Mouse (Mus musculus): ENCODE measurements around the gene Pygb.

The Pygb gene

DNA sequence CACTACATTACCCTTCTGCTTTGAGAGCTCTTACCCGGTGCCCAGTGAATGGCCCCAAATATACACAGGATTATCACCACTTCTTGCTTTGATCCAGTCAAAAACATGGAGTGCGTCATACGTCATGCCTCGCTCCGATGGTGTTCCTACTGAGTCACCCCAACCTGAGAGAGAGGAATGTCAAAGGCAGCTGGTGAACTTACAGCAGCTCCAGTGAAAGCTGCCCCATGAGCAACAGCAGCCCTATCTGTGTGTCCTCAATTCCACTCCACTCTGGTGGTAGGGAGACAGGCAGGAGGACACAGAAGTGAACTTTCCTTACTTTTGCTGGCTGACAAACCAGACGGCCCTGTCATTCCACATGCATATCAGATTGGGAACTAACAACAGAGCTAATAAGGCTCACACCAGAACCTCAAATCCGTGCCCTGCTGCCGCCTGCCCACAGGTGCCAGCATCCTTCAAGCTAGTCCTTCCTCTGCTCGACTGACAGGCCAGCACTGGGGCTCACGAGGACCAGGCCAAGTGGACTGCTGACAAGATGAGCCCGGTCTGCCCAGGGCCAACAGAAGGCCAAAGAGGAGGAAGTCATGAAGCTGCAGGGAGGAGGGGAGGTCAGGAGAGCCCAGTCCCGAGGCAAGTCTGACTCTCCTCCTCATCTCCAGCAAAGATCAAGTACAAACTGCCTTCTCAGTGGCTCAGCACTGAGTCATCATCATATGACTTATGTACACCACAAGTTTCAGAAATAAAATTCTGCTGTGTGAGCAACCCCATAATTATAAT is 53.3 kb downstream of the Pygb start:
- in situ Hi-C loops (cut with MboI, MseI) = no loop called here

DNA sequence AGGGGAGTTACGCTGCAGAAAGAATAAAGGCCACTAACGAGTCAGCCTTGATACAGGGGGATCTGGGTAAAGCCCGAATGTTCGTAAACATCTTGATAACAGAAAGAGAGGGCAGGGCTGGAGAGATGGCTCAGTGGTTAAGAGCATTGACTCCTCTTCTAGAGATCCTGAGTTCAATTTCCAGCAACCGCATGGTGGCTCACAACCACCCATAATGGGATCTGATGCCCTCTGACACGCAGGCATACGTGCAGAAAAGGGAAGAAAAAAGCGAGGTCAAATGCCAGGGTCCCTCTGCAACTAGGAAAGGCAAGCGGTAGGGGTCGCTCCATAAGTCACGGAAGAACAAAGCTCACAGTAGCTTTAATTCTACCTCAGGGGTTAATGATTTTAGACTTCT is 54.6 kb downstream of the Pygb start:
- in situ Hi-C loops (cut with MboI, MseI) = no loop called here

DNA sequence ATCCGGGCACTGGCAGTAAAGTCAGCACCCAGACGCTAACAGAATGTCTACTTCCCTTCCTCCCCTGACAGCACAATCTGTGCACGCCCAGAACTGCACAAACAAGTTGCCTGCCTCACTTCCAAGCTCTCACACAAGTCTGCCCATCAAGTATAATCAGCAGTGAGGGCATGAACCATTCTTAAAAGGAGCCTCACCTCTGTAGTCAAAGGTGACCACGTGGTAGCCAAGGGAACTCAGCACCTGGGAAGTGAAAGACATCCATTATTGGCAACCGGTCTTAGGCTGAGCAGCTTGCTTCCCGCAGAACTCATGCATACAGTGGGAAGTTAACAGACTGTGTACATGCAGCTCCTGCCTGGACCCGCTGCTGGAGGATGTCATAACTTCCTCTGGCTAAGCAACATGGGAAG is 55.5 kb downstream of the Pygb start:
- in situ Hi-C loops (cut with MboI, MseI) = no loop called here

DNA sequence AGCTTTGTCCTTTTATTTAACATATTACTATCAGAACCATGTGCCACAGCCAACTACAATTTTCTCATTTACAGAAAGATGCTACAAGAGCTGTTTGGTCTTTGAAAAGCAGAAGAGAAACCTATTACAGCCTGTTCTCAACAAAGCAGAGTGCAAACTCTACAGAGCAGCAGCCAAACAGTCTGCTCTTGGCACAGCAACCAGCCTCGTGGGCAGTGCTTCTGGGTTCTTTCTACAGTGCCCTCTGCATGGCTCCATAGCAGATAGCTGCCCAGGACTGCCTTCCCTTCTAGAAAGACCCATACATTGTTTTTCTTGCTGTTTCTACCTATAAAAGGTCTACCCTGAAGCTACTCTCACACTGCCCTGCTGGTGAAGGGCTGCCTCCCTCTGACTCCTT is 58.3 kb downstream of the Pygb start:
- in situ Hi-C loops (cut with MboI, MseI) = no loop called here

DNA sequence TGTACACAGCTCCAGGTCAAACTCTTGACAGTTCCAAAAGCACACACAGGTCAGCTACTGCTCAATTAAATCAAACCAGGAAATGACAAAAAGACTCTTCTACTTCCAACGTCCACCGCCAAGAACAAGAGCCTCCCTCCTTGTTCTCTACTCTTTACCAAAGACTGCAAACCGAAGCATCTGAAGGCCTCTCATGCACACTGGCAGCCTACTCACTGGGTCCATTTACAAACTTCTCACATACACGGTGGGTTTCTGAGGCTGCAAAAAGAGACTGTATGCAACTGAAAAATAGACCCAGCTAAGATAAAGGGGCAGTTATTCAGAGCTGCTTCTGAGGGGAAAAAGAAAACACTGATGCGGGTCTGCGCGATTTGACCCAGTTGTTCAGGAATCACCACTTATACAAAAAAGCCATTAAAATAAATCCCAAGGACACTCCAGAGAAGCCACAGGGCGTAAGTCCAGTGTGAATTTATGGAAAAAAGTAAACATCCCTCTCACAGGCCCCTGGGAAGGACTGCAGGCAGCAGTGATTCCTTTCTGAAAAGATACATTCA is 61.0 kb downstream of the Pygb start:
- in situ Hi-C loops (cut with MboI, MseI) = no loop called here

- in situ Hi-C loops (cut with MboI, MseI) = loop anchor here (25.0 kb wide), 1 partner anchor 561 kb away; no protein-coding TSS in a partner anchor
These were observed 64.7 kb downstream of the Pygb start for GRCm38 (mm10) chr2:150851251-150851650.

GRCm38 (mm10) chr2:150855186-150855585 is 68.7 kb downstream of the Pygb start:
- in situ Hi-C loops (cut with MboI, MseI) = loop anchor here (25.0 kb wide), 1 partner anchor 557 kb away; no protein-coding TSS in a partner anchor

DNA sequence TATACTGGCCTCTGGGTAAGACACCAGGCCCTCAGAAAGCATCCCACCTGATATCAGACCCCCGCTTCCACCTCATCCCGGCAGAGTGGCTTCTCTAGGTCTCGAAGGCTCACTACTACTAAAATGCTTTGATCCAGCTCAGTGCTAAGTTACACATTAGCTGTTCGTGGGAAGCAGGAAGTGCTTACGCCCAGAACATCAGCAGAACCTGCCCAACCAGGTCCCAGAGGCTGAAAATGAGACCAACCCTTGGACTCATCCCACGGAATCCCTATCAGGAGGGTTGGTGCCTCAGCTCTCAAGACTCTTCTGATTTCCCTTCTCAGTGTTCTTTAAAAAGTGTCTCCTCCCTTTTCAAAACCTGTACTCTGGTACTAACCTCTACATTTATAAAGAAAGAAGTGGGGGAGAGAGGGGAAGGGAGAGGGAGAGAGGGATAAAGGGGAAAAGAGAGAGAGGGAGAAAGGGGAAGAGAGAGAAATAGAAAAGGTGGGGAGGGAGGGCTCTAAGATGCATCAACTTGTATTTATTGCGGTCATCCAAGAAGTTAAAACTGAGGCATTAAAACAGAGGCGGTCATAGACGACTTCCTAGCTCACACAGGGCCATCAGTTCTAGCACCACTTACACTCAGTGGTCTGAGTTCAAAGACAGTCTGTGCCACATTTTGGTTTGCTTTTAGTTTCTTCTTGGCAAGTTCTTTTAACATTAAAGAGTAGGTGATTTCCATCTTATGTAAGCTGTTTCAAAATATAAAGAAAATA is 72.4 kb downstream of the Pygb start:
- in situ Hi-C loops (cut with MboI, MseI) = loop anchor here (25.0 kb wide), 1 partner anchor 553 kb away; no protein-coding TSS in a partner anchor

GRCm38 (mm10) chr2:150859709-150860470 is 73.4 kb downstream of the Pygb start:
- in situ Hi-C loops (cut with MboI, MseI) = loop anchor here (25.0 kb wide), 1 partner anchor 552 kb away; no protein-coding TSS in a partner anchor

GRCm38 (mm10) chr2:150861128-150861527 is 74.6 kb downstream of the Pygb start:
- in situ Hi-C loops (cut with MboI, MseI) = loop anchor here (25.0 kb wide), 1 partner anchor 551 kb away; no protein-coding TSS in a partner anchor

DNA sequence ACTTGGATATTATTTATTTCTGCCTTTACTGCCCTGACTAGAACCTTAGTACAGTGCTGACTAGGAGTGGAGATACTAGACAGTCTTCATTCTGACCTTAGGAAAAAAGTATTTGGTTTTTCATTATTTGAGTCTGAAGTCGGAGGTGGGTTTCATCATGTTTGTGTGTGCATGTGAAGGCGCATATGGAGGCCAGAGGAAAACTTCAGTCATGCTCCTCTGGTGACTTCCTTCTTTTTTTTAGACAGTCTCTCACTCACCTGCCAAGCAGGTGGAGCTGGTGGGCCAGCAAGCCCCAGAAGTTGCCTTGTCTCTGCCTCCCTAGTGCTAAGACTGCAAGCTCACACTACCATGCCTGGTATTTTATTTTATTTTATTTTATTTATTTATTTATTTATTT is 80.5 kb downstream of the Pygb start:
- in situ Hi-C loops (cut with MboI, MseI) = loop anchor here (25.0 kb wide), 1 partner anchor 545 kb away; no protein-coding TSS in a partner anchor

- in situ Hi-C loops (cut with MboI, MseI) = loop anchor here (25.0 kb wide), 1 partner anchor 543 kb away; no protein-coding TSS in a partner anchor
These were observed 82.9 kb downstream of the Pygb start for GRCm38 (mm10) chr2:150869446-150869845.

GRCm38 (mm10) chr2:150874508-150874907 is 88.0 kb downstream of the Pygb start:
- in situ Hi-C loops (cut with MboI, MseI) = loop anchor here (25.0 kb wide), 1 partner anchor 538 kb away; no protein-coding TSS in a partner anchor

DNA sequence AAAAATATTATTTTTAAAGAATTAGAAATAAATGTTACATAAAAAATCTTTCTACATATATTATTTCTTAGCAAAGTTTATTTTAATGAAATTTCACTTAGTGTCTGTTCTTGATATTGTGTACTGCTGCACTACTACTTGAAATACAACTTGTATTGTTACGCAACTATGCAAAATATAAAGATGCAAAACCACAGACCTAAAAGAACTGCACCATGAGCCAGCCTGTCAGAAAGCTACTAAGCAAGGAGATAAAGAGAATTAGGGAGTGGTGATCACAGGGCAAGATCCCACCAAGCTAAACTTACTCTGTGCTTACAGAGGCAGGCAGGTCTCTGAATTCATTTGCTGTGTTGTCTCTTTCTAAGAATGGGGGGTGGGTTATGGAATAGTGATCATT is 88.7 kb downstream of the Pygb start:
- in situ Hi-C loops (cut with MboI, MseI) = no loop called here

- in situ Hi-C loops (cut with MboI, MseI) = no loop called here
These were observed 91.0 kb downstream of the Pygb start for GRCm38 (mm10) chr2:150877561-150877960.
